Mouse (Mus musculus) heart, postnatal 0 days (tissue): Measurements from ENCODE around the gene Adra1b.

Experiments
- CTCF ChIP-seq: IDR thresholded peaks from 2 replicates; pipeline ENCODE4 v1.5.1; 2016; ENCODE audit warnings: antibody characterized with exemption, control low read depth, low read depth
- EP300 ChIP-seq: IDR thresholded peaks from 2 replicates; pipeline ENCODE4 v1.6.1; 2016; ENCODE audit warnings: antibody characterized with exemption, low read depth

DNA sequence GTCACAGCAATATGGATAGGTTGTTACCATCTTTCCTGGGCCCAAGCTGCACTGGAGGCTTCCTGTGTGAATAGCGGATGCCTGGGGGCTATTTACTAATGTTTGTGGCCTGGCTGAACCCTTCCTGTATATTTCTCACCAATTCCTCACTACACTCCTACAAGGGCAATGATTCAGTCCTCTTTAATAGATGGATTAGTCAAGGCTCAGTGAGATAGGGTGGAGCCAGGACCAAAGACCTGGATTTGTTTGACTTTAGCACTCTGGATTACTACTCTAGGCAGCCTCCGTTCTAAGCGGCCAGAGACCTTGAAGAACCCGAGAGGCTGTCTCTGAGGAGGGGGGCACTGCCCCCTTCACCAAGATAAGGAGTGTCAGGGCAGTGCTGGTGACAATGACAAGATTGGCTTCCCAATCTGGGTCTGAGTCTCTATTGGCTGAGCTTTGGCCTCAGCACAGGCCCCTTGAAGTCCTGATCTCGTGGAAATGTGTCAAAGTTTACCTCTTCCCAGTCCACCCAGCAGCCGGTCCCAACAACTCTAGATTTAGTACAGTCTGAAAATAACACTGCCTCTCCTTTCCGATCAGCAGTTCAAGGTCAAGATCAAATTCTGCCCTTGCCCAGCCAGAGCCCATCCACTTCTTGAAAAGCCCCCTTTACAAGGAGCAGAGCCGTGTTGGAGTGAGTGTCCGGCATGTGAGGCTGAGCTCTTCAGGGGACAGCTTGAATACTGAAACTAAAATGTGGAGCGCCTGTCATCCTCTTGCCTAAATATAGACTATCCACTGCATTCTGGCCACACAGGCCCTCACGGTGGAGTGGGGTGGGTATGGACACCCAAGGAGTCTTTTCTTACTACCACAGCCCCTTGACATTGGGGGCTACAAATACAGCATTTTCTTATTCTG is 80.2 kb downstream of the Adra1b start:
- TF ChIP-seq CTCF: no peak
- TF ChIP-seq EP300: peak; percentile 77; the same call in 1 of the 2 replicates
